Mouse (Mus musculus): Measurements from ENCODE around the gene Hsf2. TPM values are rescaled to one million over a fixed set of nuclear protein-coding genes. Genes with fewer than 3 reads are reported as not detected.
A peak's percentile ranks its signal among the peaks of the same experiment; 100 is the strongest.
"Not testable (repeated sequence)": the region's sequence is repeated elsewhere in the genome, so short reads cannot be mapped to it uniquely, and the experiment has no call there.

The Hsf2 gene
- polyA plus RNA-seq, 1 experiment, result 54.0 TPM

DNA sequence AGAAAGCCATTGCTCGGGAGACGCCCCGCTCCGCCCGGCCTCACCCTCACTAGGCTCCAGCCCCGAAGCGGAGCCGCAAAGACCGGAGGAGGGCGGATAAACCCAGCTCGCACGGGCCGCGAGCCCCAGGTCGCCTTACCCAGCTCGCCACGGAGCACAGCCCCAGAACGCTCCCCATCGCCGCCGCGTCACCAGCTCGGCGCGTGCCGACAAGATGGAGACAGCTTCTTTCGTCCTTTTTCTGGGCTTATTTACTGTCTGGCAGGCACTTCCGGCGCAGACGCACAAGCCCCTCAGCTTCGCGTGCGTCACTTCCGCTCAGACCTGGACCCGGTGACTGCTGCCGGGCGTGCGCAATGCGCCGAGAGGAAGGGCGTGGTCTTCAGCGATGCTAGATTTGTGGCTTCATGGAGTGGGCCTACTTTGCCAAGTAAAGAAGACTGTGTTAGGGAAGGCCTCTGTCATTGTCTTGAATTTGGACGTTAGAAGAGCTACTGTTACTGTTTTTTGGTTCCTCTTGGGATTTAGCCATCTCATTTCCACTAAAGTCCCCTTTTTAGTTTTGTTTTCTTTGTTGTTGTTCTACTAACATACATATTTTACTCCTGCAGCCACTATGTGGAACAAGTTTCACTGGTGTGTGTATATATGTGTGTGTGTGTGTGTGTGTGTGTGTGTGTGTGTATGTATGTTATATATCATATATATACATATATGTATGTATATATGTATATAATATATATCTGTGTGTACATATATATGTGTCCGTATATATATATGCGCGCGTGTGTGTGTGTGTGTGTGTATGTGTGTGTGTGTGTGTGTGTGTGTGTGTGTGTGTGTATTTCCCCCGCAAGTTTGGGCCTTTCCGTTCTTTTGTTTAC lies 46.3 kb downstream of the Hsf2 start, which contains the start of gene Serinc1:
Gene Serinc1, minus strand, starts transcription at position 313 of the 884 bp plus-strand sequence.
- TF ChIP-seq POLR2A (IDR thresholded peaks at IDR 0.05; ENCODE audit: borderline replicate concordance, extremely low read depth, insufficient read depth, insufficient read length, poor library complexity, severe bottlenecking) (peak; percentile 64; the same call in 1 of the 2 replicates), CTCF (IDR thresholded peaks at IDR 0.05; ENCODE audit: borderline replicate concordance, extremely low read depth, insufficient read depth, insufficient read length) (no peak)
- peak; percentile 99 for DNase-seq (ENCODE audit: low read depth)

DNA sequence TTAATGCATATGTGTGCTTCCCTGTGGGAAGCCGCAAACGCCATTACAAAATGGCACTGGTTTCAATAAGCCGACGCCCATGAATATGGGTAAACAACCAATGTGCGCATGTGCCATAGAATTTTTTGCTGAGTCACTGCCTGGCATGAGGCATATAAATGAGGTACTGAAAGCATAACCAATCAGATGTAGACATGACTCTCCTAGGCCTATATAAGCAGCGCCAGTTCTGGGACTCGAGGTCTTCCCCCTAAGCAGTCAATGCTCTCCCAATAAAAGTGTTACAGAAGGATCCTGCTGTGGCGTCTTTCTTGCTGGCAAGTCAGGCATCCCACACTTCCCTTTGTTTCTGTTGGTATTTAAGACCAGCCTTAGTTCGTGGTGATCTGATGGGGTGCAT lies 57.7 kb downstream of the Hsf2 start:
- not testable (repeated sequence) for DNase-seq (ENCODE audit: low read depth)

GRCm38 (mm10) chr10:57549631-57550030 lies 63.4 kb downstream of the Hsf2 start:
- DNase-seq (ENCODE audit: low read depth), result no peak

DNA sequence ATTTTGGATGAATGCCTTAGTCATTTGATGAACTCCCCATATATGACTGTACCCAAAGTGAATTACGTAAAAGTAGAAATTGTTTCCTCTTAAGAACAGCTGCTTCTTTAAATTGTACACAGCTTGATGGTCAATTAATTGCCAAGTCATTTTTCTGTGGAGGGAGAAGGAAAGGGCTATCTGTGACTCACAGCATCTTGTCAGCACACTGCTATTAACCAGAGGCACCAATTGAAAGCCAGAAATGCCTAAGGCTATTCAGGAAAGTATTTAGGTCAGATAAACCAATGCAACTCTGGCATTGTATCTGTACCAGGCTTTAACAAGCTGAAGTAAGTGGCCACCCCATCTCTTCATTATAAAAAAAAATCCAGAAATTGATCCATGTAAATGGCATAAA lies 67.5 kb downstream of the Hsf2 start:
- no peak for DNase-seq (ENCODE audit: low read depth)
- TF ChIP-seq POLR2A (IDR thresholded peaks at IDR 0.05; ENCODE audit: borderline replicate concordance, extremely low read depth, insufficient read depth, insufficient read length, poor library complexity, severe bottlenecking) (no peak), CTCF (IDR thresholded peaks at IDR 0.05; ENCODE audit: borderline replicate concordance, extremely low read depth, insufficient read depth, insufficient read length) (no peak)

More at GRCm38 (mm10) chr10:57549631-57550030, 63.4 kb downstream of the Hsf2 start:
- no peak for TF ChIP-seq POLR2A (IDR thresholded peaks at IDR 0.05; ENCODE audit: borderline replicate concordance, extremely low read depth, insufficient read depth, insufficient read length, poor library complexity, severe bottlenecking)
- no peak for TF ChIP-seq CTCF (IDR thresholded peaks at IDR 0.05; ENCODE audit: borderline replicate concordance, extremely low read depth, insufficient read depth, insufficient read length)

DNA sequence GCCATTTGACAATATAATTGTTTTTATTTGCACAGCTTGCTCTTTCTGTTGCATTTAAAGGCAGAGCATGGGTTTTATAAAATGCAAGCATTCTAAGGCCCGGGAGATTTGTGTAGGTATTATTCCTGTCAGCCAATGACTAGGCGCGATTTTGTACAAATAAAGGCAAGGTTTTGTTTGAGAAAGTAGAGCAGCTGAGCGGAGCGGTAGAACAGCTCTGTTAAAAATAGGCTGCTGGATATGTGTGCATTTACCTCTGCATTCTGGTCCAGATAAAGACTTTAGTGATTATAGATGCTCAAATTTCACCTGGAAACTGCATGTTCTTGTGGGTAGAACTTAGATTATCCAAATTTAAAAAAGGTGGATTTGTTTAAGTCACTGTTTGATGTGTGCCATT lies 71.4 kb downstream of the Hsf2 start:
- TF ChIP-seq CTCF (IDR thresholded peaks at IDR 0.05; ENCODE audit: borderline replicate concordance, extremely low read depth, insufficient read depth, insufficient read length) (no peak), POLR2A (IDR thresholded peaks at IDR 0.05; ENCODE audit: borderline replicate concordance, extremely low read depth, insufficient read depth, insufficient read length, poor library complexity, severe bottlenecking) (no peak)

More for the DNA sequence above, 71.4 kb downstream of the Hsf2 start:
- no peak for DNase-seq (ENCODE audit: low read depth)

Other genes starting within 250 kb of the Hsf2 start
- gene Serinc1, start 46.1 kb downstream of the Hsf2 start, polyA plus RNA-seq (2012; rRNA removed), result 251 and 289 TPM in 2 replicates
- 1.0 and 1.2 TPM in 2 replicates for gene Pkib, start 145.6 kb downstream of the Hsf2 start, polyA plus RNA-seq (2012; rRNA removed)